Mouse (Mus musculus): Measurements from ENCODE around the gene Itprip. TPM values are rescaled to one million over a fixed set of nuclear protein-coding genes. Genes with fewer than 3 reads are reported as not detected.

The Itprip gene
- polyA plus RNA-seq, 1 experiment from 2014 or later: 10.7 TPM

DNA sequence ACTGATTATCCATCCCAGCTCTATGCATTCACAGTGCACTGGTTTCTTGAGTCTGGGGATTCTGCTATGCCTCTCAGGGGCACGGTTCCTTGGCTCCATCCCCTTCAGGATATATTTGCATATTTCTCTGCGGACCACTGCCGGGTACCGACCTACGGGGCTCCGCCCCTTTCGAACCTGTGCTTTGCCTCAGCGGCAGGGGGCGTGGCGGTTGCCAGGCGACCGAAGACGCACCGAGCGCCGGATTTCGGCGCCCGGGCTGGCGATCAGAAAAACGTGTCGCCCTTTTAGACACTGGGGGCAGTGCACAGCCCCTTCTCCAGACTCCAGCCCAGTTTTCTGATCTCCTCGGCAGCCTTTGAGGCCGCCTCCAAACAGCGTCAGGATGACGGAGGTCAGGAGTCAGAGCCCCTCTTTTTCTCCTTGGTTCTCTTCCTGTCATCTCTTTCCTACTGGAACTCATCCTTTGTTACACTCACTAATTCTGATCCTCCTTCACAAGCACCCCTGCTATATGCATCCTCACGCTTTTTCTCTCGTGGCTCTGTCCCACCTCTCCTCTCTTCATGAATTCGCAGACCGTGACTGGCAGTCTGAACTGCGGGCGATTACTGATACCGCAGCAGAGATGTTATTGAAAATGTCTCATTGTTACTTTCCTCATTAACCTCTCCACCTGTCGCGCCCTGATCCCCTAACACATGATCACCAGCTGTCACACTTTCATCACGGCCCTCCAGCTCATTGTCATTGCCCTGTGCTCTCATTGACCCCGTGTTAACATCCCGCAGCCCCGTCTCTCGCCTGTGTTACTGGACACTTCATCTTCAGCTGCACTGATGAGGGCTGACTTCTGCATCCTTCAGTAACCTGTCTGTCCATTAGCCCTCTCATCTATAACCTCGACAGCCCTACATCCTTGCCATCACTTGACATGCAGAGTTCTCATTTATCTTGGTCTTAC is 18.6 kb upstream of the Itprip start, which contains the start of gene Cfap58:
Cfap58 (plus strand) TSS at position 233 of the 964 bp plus-strand sequence.
- 4% methylated on average over 41 of the region's 41 CpGs for WGBS
- no peak within 1 kb of the TSS for H3K27ac ChIP-seq
- no peak within 1 kb of the TSS for H3K9ac ChIP-seq (ENCODE audit: low read depth, low read length)
- no peaks in the 10 kb centered on the region for H3K9me3 ChIP-seq (replicated peaks; ENCODE audit: low read length)
- H3K27me3 ChIP-seq (ENCODE audit: insufficient read depth, low read length): no peaks in the 10 kb centered on the region
- TF ChIP-seq CTCF (IDR thresholded peaks at IDR 0.05; ENCODE audit: low read depth): peak; percentile 51; the same call in 1 of the 2 replicates
- peak within 1 kb of the TSS; percentile 34 for H3K4me3 ChIP-seq (replicated peaks; ENCODE audit: low read depth, low read length)
- H3K4me1 ChIP-seq (replicated peaks; ENCODE audit: insufficient read depth, low read length): peaks cover 6% of the 10 kb centered on the region; the same call in 1 of the 2 replicates
- peak; percentile 73 for ATAC-seq (replicated peaks; ENCODE audit: low FRiP score, low read depth)
- H3K4me2 ChIP-seq (ENCODE audit: low read length): peak within 1 kb of the TSS; percentile 71
- no peaks in the 10 kb centered on the region for H3K36me3 ChIP-seq (ENCODE audit: insufficient read depth, low read length)
- peak; percentile 67 for DNase-seq (ENCODE audit: low spot score)

GRCm38 (mm10) chr19:47936938-47937337 is 17.8 kb upstream of the Itprip start:
- no peak for TF ChIP-seq CTCF (IDR thresholded peaks at IDR 0.05; ENCODE audit: low read depth)

DNA sequence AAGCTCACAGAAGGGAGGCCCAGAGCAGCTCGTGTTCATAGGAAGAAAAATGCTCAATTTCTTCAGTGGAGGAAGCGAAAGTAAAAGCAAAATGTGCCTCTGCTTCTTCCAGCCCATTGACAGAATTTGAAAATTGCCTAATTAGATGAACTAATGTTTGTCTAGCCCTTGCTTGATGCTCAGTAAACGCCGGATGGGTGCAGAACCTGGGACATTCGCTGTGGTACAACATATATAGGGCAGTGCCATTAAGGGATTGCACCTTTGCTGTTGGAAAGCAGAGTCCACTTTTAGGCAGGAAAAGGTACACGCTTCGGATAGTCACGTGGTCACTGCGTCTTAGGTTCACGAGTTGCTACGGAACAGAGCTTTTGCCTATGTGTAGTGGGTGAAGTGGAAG is 17.4 kb upstream of the Itprip start:
- H3K4me3 ChIP-seq (replicated peaks; ENCODE audit: low read depth, low read length): no peak overlapping the region
- no peak overlapping the region for H3K27ac ChIP-seq
- H3K4me2 ChIP-seq (ENCODE audit: low read length): no peak overlapping the region
- no peak for TF ChIP-seq CTCF (IDR thresholded peaks at IDR 0.05; ENCODE audit: low read depth)
- no peak overlapping the region for H3K9ac ChIP-seq (ENCODE audit: low read depth, low read length)
- H3K9me3 ChIP-seq (replicated peaks; ENCODE audit: low read length): no peaks in the 10 kb centered on the region
- ATAC-seq (replicated peaks; ENCODE audit: low FRiP score, low read depth): no peak
- no peaks in the 10 kb centered on the region for H3K36me3 ChIP-seq (ENCODE audit: insufficient read depth, low read length)
- H3K27me3 ChIP-seq (ENCODE audit: insufficient read depth, low read length): no peaks in the 10 kb centered on the region
- DNase-seq (ENCODE audit: low spot score): no peak
- peaks cover 6% of the 10 kb centered on the region; the same call in 1 of the 2 replicates for H3K4me1 ChIP-seq (replicated peaks; ENCODE audit: insufficient read depth, low read length)
- 92% methylated on average over 11 of the region's 11 CpGs for WGBS

More at GRCm38 (mm10) chr19:47936938-47937337, 17.8 kb upstream of the Itprip start:
- 65% methylated on average over 9 of the region's 9 CpGs for WGBS
- Histone ChIP-seq H3K9ac (ENCODE audit: low read depth, low read length) (no peak overlapping the region), H3K27me3 (ENCODE audit: insufficient read depth, low read length) (no peaks in the 10 kb centered on the region), H3K4me3 (replicated peaks; ENCODE audit: low read depth, low read length) (peak overlapping the region; percentile 34; the same call in 1 of the 2 replicates), H3K4me2 (ENCODE audit: low read length) (peak overlapping the region; percentile 71), H3K27ac (no peak overlapping the region), H3K4me1 (replicated peaks; ENCODE audit: insufficient read depth, low read length) (peaks cover 6% of the 10 kb centered on the region; the same call in 1 of the 2 replicates), H3K36me3 (ENCODE audit: insufficient read depth, low read length) (no peaks in the 10 kb centered on the region), H3K9me3 (replicated peaks; ENCODE audit: low read length) (no peaks in the 10 kb centered on the region)
- DNase-seq (ENCODE audit: low spot score) (no peak), ATAC-seq (replicated peaks; ENCODE audit: low FRiP score, low read depth) (no peak)

- H3K9me3 ChIP-seq (replicated peaks; ENCODE audit: low read length): no peaks in the 10 kb centered on the region
- H3K36me3 ChIP-seq (ENCODE audit: insufficient read depth, low read length): no peaks in the 10 kb centered on the region
- no peaks in the 10 kb centered on the region for H3K27me3 ChIP-seq (ENCODE audit: insufficient read depth, low read length)
- no peak overlapping the region for H3K4me2 ChIP-seq (ENCODE audit: low read length)
- TF ChIP-seq CTCF (IDR thresholded peaks at IDR 0.05; ENCODE audit: low read depth): no peak
- 82% methylated on average over 6 of the region's 6 CpGs for WGBS
- DNase-seq (ENCODE audit: low spot score) (no peak), ATAC-seq (replicated peaks; ENCODE audit: low FRiP score, low read depth) (no peak)
- H3K4me3 ChIP-seq (replicated peaks; ENCODE audit: low read depth, low read length): no peak overlapping the region
- H3K4me1 ChIP-seq (replicated peaks; ENCODE audit: insufficient read depth, low read length): peaks cover 6% of the 10 kb centered on the region; the same call in 1 of the 2 replicates
- no peak overlapping the region for H3K9ac ChIP-seq (ENCODE audit: low read depth, low read length)
- no peak overlapping the region for H3K27ac ChIP-seq
These were observed 16.4 kb upstream of the Itprip start for GRCm38 (mm10) chr19:47935530-47935929.

DNA sequence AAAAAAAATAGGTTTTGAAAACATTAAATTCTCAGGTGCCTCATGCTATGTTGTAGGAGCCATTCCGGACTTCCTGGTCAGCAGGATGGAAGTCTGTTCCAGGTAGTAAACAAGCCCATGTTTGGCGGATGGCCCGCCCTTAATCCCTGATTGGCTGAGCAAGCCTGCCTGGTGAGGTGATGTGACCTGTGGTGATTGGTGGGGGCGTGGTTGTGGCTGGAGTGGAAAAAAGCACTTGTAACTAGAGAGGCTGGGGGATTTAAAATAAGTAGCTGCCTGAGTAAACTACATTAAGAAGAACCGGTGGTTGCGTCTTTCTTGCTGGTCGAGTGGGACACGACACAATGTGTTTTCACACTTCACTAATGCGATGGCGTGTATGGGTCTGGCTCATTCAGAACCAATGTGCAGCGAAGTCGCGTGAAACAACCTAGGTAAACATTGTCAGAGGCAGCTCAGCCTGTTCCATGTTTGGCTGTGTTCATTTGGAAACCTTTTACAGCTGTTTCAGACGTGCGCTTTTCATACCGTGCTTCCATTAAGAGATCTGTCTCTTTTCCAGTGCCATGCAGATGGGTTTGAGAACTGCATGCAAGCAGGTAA is 15.6 kb upstream of the Itprip start:
- H3K27ac ChIP-seq: no peak overlapping the region
- 67% methylated on average over 16 of the region's 16 CpGs for WGBS
- no peak overlapping the region for H3K4me2 ChIP-seq (ENCODE audit: low read length)
- no peaks in the 10 kb centered on the region for H3K36me3 ChIP-seq (ENCODE audit: insufficient read depth, low read length)
- H3K4me1 ChIP-seq (replicated peaks; ENCODE audit: insufficient read depth, low read length): peaks cover 6% of the 10 kb centered on the region; the same call in 1 of the 2 replicates
- H3K9ac ChIP-seq (ENCODE audit: low read depth, low read length): no peak overlapping the region
- TF ChIP-seq CTCF (IDR thresholded peaks at IDR 0.05; ENCODE audit: low read depth): no peak
- ATAC-seq (replicated peaks; ENCODE audit: low FRiP score, low read depth): no peak
- no peaks in the 10 kb centered on the region for H3K27me3 ChIP-seq (ENCODE audit: insufficient read depth, low read length)
- DNase-seq (ENCODE audit: low spot score): no peak
- H3K9me3 ChIP-seq (replicated peaks; ENCODE audit: low read length): no peaks in the 10 kb centered on the region
- H3K4me3 ChIP-seq (replicated peaks; ENCODE audit: low read depth, low read length): no peak overlapping the region

GRCm38 (mm10) chr19:47934146-47934545 is 15.0 kb upstream of the Itprip start:
- no peak overlapping the region for H3K4me3 ChIP-seq (replicated peaks; ENCODE audit: low read depth, low read length)
- H3K9ac ChIP-seq (ENCODE audit: low read depth, low read length): no peak overlapping the region
- H3K9me3 ChIP-seq (replicated peaks; ENCODE audit: low read length): no peaks in the 10 kb centered on the region
- 92% methylated on average over 8 of the region's 8 CpGs for WGBS
- no peaks in the 10 kb centered on the region for H3K27me3 ChIP-seq (ENCODE audit: insufficient read depth, low read length)
- TF ChIP-seq CTCF (IDR thresholded peaks at IDR 0.05; ENCODE audit: low read depth): no peak
- DNase-seq (ENCODE audit: low spot score) (no peak), ATAC-seq (replicated peaks; ENCODE audit: low FRiP score, low read depth) (no peak)
- H3K36me3 ChIP-seq (ENCODE audit: insufficient read depth, low read length): no peaks in the 10 kb centered on the region
- H3K4me2 ChIP-seq (ENCODE audit: low read length): no peak overlapping the region
- H3K27ac ChIP-seq: no peak overlapping the region
- peaks cover 12% of the 10 kb centered on the region; the same call in 1 of the 2 replicates for H3K4me1 ChIP-seq (replicated peaks; ENCODE audit: insufficient read depth, low read length)

All from kidney, postnatal 0 days (tissue).